Mouse (Mus musculus): ENCODE measurements at regions not wholly inside any gene's neighbourhood (a gene's known extent, or its start where the extent isn't known, plus 50 kb on each side); places are given as distances from the start of the nearest gene placed in this dataset.

- no peak for TF ChIP-seq CTCF (conservative IDR thresholded peaks at IDR 0.05)
- Histone ChIP-seq H3K27ac (no peak overlapping the region), H3K4me3 (no peak overlapping the region)
- no peak for DNase-seq (ENCODE audit: low spot score in 2 of 2)
Observed at GRCm38 (mm10) chr10:96971810-96972209, 355.0 kb downstream of the Btg1 start.

- Histone ChIP-seq H3K27ac (no peak overlapping the region), H3K4me3 (no peak overlapping the region)
- no peak for TF ChIP-seq CTCF (conservative IDR thresholded peaks at IDR 0.05)
- DNase-seq (ENCODE audit: low spot score in 2 of 2) = no peak
Observed at GRCm38 (mm10) chr10:96974326-96974977, 357.6 kb downstream of the Btg1 start.

- no peak overlapping the region for H3K4me3 ChIP-seq
- H3K27ac ChIP-seq = no peak overlapping the region
- no peak for TF ChIP-seq CTCF (conservative IDR thresholded peaks at IDR 0.05)
- DNase-seq (ENCODE audit: low spot score in 2 of 2) = no peak
Observed at GRCm38 (mm10) chr10:96976691-96977090, 359.9 kb downstream of the Btg1 start.

GRCm38 (mm10) chr10:96980494-96980831, 363.7 kb downstream of the Btg1 start:
- no peak for DNase-seq (ENCODE audit: low spot score in 2 of 2)
- no peak overlapping the region for H3K4me3 ChIP-seq
- no peak for TF ChIP-seq CTCF (conservative IDR thresholded peaks at IDR 0.05)
- H3K27ac ChIP-seq = no peak overlapping the region

- no peak overlapping the region for H3K27ac ChIP-seq
- TF ChIP-seq CTCF (conservative IDR thresholded peaks at IDR 0.05) = no peak
- H3K4me3 ChIP-seq = no peak overlapping the region
Observed at GRCm38 (mm10) chr10:96980832-96981515, 364.2 kb downstream of the Btg1 start.

GRCm38 (mm10) chr10:96981516-96981869, 364.7 kb downstream of the Btg1 start:
- no peak for DNase-seq (ENCODE audit: low spot score in 2 of 2)
- TF ChIP-seq CTCF (conservative IDR thresholded peaks at IDR 0.05) = no peak
- H3K27ac ChIP-seq = no peak overlapping the region

More at GRCm38 (mm10) chr10:96980832-96981515, 364.2 kb downstream of the Btg1 start:
- DNase-seq (ENCODE audit: low spot score in 2 of 2) = no peak

GRCm38 (mm10) chr10:97000871-97001270, 384.1 kb downstream of the Btg1 start:
- no peak for TF ChIP-seq CTCF (conservative IDR thresholded peaks at IDR 0.05)
- H3K27ac ChIP-seq = no peak overlapping the region
- no peak for DNase-seq (ENCODE audit: low spot score in 2 of 2)
- H3K4me3 ChIP-seq = no peak overlapping the region

More at GRCm38 (mm10) chr10:96981516-96981869, 364.7 kb downstream of the Btg1 start:
- no peak overlapping the region for H3K4me3 ChIP-seq

- DNase-seq (ENCODE audit: low spot score in 2 of 2) = no peak
- Histone ChIP-seq H3K4me3 (no peak overlapping the region), H3K27ac (no peak overlapping the region)
- no peak for TF ChIP-seq CTCF (conservative IDR thresholded peaks at IDR 0.05)
Observed at GRCm38 (mm10) chr10:97008873-97009272, 392.1 kb downstream of the Btg1 start.

GRCm38 (mm10) chr10:97009859-97010258, 393.1 kb downstream of the Btg1 start:
- Histone ChIP-seq H3K27ac (no peak overlapping the region), H3K4me3 (no peak overlapping the region)
- no peak for DNase-seq (ENCODE audit: low spot score in 2 of 2)
- TF ChIP-seq CTCF (conservative IDR thresholded peaks at IDR 0.05) = no peak

GRCm38 (mm10) chr10:97018641-97019040, 401.8 kb downstream of the Btg1 start:
- no peak overlapping the region for H3K27ac ChIP-seq
- no peak for TF ChIP-seq CTCF (conservative IDR thresholded peaks at IDR 0.05)
- DNase-seq (ENCODE audit: low spot score in 2 of 2) = no peak
- H3K4me3 ChIP-seq = no peak overlapping the region

GRCm38 (mm10) chr10:97028776-97029175, 412.0 kb downstream of the Btg1 start:
- Histone ChIP-seq H3K4me3 (no peak overlapping the region), H3K27ac (no peak overlapping the region)
- no peak for DNase-seq (ENCODE audit: low spot score in 2 of 2)
- no peak for TF ChIP-seq CTCF (conservative IDR thresholded peaks at IDR 0.05)

- no peak overlapping the region for H3K4me3 ChIP-seq
- no peak for DNase-seq (ENCODE audit: low spot score in 2 of 2)
- no peak overlapping the region for H3K27ac ChIP-seq
- no peak for TF ChIP-seq CTCF (conservative IDR thresholded peaks at IDR 0.05)
Observed at GRCm38 (mm10) chr10:97030996-97031395, 414.2 kb downstream of the Btg1 start.

GRCm38 (mm10) chr10:97035371-97035786, 418.6 kb downstream of the Btg1 start:
- Histone ChIP-seq H3K4me3 (no peak overlapping the region), H3K27ac (no peak overlapping the region)
- TF ChIP-seq CTCF (conservative IDR thresholded peaks at IDR 0.05) = no peak
- DNase-seq (ENCODE audit: low spot score in 2 of 2) = no peak

- no peak for TF ChIP-seq CTCF (conservative IDR thresholded peaks at IDR 0.05)
- H3K4me3 ChIP-seq = no peak overlapping the region
- DNase-seq (ENCODE audit: low spot score in 2 of 2) = no peak
- H3K27ac ChIP-seq = no peak overlapping the region
Observed at GRCm38 (mm10) chr10:97038025-97038424, 421.2 kb downstream of the Btg1 start.
